Mouse (Mus musculus): ENCODE measurements around the gene Rbm20.
"Not testable (repeated sequence)": the region's sequence is repeated elsewhere in the genome, so short reads cannot be mapped to it uniquely, and the experiment has no call there.

Gene Rbm20

DNA sequence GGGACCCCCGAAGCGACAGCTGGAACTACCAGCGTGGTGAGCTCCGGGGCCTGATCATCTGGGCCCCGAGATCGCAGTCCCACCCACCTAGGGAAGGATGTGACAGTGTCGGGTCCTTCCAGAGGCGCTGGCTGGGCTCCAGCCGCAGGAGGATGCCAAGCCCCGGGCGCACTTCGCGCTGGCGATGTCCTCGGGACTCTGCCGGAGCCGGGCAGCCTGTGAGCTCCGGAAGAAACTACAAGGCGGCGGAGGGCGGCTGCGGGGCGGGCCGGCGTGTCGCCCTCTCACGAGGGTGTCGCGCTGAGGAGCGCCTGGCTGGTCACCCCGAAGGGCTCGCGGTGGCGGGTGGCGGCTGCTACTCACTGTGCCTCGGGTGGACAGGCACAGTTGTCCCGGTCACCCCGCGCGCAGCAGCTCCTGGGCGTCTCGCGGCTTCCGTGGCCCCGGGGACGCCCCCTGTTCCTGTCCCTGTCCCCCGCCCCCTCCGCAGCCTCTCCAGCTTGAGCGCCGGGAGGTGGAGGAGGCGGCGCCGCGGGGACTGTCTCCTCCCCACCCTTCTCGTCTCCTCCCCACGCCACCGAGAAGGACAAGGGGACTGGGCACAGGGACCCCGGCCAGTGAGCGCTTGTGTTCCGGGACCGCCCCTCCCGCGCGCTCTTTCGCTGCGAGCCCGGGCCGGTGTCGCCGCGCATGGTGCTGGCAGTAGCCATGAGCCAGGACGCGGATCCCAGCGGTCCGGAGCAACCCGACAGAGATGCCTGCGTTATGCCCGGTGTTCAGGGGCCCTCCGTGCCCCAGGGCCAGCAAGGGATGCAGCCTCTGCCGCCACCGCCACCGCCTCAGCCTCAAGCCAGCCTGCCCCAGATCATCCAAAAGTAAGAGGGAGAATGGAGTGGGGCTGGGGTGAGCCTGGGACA, at the start of gene Rbm20:
Gene Rbm20 (plus strand): TSS at position 589 of the 917 bp plus-strand sequence.
- peak; percentile 7 to 9 for DNase-seq

DNA sequence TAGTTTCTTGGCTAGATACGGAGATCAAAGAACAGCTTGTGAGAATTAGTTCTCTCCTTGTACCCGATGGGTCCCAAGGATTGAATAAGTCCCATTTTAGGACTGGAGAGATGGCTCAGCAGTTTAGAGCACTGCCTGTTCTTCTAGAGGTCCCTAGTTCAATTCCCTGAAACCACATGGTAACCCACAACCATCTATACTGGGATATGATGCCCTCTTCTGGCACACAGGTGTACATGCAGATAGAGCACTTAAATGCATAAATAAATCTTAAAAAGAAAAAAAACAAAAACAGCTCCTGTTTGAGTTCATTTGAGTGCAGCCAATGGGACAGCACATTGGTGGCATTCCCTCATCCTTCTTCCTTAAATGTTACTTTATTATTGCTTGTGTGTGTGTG, 39.1 kb upstream of the Rbm20 start:
- no peak for DNase-seq

DNA sequence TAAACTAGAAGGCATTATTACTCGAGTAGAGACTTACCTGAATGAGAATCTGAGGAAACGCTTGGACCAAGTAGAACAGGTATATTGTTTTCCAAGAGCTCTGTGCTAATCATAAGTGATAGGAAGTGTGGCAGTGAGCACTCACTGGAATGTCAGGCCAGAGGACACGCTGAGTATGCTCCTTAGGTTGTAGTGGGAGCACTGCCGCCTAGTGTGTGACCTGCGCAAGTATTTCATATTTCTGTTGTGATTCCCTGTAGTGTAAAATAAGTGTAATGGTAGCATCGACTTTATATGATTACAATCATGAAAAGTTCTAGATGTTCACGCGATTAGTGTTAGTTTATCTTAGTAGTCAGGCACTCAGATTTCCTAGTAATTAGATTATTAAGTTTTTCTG, 38.4 kb upstream of the Rbm20 start:
- no peak for DNase-seq

DNA sequence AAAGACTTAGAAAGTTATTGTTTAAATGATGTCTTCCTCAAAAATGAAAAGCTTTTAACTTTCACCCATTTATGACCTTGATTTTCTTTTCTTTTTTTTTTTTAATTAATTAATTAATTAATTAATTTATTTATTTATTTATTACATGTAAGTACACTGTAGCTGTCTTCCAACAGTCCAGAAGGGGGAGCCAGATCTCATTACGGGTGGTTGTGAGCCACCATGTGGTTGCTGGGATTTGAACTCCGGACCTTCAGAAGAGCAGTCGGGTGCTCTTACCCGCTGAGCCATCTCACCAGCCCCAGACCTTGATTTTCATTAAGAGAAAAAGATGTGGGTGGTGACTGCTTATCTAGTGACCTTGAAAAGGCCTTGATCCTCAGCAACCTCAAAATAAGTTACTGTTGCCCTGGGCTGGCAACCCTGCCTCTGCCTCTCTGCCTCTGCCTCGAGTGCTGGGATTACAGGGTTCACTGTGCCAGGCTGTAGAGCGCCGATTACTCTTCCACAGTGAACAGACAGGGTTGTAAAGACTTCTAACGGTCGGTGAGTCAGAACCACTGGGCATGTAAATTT, 33.0 kb upstream of the Rbm20 start:
- DNase-seq = no peak

DNA sequence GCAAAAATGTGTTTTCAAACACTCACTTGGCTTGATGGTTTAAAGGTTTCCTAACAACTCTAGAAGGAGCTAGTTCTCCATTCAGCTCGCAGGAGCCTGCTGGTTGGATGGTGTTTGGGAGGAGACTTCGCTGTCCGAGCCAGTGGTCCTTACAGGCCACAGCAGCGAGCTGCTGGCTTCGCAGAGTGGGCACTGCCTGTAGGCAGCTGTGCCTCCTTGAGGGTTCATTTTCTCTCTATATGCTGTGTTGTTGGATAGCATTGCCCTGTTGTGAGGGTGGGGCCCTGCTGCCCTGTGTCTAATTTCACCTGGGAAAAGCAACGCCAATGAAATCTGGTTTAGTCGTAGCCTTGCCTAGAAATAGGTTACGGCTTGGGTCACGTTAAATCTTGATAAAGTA, 29.8 kb upstream of the Rbm20 start:
- no peak for DNase-seq

DNA sequence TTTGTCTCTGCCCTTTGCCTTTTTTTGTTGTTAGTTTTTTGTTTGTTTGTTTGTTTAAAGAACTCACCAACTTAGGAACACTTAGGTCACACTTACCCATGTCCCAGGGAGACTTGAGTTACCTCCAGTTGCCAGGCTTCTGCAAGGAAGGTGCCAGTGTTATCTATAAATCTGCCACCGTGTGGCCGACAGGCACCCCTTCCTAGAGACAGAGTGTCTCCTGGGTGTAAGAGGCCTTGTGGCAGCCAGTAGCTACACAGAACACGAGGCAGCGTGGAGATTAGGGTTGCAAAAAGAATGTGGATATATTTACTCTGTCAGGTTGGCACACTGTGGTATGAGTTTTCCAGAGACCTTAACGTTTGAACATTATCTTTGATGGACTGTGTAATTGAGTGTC, 29.1 kb upstream of the Rbm20 start:
- DNase-seq = no peak

DNA sequence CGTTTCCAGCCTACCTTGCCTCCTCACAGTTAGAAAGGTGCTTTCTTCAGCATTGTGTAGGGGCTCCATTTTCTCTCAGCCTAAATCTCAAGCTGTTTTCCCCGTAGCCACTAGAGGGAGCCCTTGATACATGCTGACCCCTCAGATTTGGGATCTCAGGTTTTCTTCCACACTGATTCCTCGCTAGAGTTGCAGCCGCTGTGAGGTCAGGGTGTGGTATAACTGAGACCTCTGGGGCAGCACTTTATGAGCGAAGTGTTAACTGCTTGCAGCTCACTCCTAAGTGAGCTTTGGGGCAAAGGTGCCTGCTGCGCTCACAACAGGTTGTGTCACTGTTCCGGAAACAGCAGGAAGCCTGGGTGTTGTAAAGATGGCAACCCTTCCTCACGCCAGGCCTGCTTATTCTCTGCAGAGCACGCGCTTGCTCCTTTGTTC, 28.3 kb upstream of the Rbm20 start:
- peak in 1 of 2 experiments; percentile 24 for DNase-seq

DNA sequence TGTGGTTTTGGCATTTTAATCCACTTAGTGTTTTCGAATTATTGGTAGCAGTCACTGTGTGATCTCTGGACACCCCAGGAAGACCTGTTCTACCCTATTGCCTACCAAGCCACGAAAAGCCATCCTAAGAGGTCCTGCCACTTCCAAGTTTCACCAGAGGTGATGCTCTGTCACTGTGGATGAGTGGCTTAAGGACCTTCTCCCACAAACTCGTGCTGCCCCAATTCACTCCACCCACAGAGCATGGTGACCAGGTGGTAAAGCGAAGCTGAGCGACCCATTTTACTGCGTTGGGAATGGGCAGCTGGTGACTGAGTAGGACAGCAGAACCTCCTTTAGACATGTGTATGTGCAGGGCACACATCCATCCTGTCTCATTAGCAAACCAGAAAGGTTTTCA, 27.7 kb upstream of the Rbm20 start:
- DNase-seq = no peak

DNA sequence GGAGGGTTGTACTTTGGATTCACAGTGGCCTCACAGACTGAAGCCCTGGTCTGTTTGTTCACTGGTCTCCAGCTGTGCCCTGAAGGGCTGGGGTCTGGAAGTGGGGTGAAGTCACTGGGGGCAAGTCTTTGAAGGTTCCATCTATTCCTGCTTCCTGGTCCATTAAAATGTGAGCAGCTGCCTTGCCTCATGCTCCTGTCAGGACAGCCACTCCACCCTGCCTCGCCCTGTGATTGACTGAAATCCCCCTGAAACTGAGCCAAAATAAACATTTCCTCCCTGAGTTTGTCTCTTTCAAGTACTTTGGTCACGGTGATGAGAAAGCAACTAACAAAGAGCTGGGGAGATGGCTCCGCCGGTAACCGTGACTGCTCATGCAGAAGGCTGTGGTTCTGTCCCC, 27.3 kb upstream of the Rbm20 start:
- no peak for DNase-seq

DNA sequence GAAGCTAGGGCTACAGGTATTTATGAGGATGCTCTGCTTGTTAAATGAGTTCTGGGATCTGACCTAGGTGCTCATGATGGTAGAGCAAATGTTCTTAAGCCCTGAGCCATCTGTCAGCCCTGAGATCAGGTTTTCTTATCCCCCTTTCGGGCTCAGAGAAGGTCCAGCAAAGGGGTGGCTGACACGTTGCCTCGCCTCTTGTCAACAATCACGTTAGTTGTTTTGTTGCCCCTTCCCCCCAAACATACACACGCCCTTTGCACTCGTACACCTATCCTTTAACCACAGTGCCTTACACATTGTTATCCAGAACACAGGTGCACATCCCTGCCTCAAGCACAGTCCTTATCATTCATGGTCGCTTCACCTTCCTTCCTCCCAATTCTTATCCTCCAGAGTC, 26.2 kb upstream of the Rbm20 start:
- DNase-seq = no peak

DNA sequence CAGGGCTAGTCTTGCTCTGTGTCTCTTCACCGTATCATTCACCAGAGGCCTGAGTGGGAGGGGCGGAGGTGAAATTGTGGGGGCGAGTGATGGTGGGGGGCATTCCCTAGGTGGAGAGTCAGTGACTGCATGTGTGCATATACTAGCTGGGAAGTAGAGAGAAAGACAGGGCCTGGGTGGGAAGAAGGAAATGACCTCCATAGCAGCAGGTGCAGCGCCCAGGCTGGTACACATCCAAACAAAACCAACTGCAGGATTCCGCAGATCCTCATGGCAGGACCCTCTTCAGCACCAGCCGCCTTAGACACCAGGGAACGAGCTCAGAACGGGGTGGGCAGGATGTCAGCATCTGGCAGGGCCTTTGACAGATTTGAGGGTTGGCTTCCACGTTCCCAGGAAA, 24.8 kb upstream of the Rbm20 start:
- no peak for DNase-seq

DNA sequence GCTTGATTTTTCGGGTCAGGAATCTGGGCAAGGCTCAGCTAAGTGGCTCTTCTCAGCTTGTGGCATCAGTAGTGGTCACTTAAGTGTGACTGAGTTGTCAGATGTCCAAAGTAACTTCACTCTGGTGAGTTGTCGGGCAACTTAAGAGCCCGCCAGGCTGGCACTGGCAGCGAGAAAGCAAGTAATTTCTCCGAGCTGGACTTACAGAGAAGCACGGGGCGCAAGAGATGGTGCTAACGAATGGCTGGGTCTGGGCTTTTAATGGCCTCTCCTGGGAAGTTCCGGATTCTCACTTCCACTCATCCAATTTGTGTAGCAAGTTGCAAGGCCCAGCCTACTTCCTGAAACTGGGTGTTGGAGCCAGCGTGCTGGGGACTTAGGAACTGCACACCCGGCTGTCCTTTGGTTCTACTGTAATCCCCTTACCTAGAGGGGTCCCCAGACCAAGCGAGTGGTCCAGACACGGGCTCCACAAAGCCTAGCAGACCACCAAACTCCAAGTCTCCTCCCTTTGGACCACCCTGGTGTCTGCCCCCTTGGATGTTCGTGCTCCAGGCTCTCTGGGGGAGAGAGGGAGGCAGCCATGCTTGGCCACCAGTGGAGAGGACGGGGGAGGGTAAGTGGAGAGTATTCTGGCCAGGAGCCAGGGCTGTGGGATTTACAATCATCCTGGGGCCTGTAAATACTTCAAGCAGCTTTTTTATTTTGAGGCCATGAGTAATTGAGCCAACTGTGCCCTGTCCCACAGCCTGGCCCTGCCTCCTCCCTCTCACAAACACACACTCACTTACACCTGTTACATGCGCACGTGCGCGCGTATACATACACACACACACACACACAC, 23.3 kb upstream of the Rbm20 start:
- DNase-seq = no peak

DNA sequence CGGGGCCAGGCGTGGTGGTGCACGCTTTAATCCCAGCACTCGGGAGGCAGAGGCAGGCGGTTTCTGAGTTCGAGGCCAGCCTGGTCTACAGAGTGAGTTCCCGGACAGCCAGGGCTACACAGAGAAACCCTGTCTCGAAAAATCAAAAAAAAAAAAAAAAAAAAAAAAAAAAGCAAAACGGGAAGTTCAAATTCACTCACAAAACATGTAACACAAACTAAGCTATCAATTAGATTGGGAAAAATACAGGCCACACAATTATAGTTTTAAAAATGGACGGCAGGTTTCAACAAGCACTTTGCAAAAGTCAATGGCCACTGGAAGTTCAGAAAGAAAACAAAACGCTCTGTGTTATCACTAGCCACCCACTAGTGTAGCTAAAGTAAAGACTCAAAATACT, 20.7 kb upstream of the Rbm20 start:
- not testable (repeated sequence) for DNase-seq

DNA sequence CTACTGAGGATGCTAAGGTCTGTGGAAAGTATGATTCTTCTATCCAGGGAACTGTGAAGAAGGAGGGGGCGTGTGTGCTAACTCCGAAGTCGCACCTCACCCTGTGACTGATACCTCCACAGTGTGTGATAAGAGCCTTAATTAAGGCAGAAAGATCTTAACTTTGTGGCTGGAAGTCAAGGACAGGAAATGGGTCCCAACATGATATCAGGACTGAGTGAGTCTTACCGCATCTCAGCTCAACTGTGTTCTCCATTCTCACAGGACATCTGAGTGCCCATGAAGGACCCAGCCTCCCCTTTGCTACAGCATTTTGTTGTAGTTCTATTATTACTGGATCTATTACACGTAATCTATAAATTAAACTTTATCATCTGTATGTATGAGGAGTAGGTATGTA, 19.7 kb upstream of the Rbm20 start:
- DNase-seq = no peak

DNA sequence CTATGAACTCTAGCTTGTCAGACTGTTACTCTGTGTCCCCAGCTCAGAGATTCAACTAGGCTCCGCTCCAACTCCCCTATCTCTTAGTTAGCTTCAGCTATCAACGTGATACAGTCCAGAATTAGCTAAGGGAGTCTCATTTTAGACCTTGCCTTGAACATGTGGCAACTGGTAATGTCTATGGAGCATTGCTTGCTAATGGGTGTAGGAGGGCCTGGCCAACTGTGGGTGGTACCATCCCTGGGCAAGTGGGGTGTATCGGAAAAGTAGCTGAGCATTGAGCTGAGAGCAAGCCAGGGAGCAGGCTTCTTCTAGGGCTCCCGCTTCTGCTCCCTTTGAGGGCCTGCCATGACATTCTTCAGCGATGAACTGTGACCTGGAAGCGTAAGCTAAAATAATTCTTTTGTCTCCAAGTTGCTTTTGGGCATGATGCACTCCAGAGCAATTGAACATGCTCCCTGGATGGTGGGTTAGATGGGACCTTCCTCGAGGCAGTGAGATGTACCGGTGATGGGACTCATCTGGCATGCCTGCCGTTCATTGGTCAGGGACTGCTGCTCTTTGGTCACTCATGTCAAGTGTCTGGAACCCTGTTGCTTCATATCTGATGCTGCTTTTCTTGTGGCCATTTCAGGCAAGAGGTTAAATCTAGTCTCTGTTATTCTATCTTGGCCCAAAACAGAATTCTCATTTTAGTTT, 16.2 kb upstream of the Rbm20 start:
- DNase-seq = no peak

DNA sequence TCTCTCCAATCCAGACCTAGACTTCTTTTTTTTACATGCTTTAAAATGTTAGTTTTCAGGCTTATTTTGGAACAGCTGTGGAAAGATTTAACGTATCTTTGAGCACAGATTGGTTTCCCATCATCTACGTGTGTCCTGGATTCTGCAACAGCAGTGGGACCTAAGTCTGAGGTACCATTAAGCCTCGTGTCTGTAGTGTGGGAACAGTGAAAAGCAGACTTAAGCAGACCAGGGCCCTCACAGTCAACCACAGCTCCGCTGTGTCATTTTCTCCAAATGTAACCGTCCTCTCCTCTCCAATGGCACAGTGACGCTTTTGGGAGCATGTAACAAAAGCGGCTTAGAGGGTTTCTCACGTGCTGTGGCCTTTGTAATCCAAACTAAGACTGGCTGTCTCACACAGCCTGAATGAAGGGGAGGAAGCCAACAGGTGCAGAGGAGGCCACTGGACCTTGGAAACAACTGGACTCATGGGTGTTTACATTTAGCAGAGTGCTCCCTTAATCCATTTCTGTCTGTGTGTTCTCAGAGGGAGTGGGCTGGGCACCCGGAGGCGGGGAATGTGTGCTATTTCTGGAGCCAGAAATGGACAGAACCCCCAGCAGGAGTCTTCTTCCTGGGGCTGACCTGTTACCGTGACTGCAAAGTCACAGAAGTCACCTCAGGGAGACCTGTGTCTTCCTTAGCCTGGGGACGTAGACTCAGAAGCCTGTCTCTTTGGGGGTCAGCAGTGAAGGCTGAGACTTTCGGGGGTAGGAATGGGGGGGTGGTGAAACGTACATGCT, 15.0 kb upstream of the Rbm20 start:
- no peak for DNase-seq

DNA sequence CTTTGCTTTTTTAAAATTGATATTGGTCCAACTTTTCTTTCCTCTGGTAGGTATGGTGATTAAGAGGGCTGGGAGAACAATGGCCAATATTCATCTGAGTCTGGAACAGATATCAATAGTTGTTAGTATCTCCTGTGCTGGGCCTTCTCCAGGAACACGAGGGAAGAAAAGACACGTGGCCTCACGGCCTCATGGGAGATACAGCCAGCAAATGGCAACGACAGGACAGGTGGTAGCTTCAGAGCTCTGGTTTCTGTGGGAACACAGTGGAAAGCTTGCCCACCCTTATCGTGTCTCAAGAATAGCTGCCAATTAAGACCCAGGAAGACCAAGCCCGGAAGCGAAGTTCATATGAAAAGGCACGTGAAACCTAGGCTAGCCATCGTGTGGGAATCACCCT, 12.3 kb upstream of the Rbm20 start:
- no peak for DNase-seq

DNA sequence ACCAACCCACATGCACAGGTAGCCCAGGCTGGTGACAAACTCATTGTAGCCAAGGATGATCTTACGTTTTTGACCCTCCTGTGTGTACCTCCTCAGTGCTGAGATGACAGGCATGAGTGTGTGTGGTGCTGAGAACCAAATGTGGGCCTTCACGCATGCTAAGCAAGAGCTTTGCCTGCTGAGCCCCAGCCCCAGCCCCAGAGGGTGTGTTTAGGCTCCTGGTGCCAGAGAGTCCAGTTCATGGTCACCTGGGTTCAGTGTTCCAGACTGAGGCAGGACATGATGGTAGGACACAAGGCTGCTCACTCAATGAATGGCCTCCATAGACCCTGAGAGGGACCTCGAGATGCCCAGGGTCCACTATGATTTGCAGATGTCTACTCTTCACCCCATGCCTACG, 11.7 kb upstream of the Rbm20 start:
- no peak for DNase-seq

DNA sequence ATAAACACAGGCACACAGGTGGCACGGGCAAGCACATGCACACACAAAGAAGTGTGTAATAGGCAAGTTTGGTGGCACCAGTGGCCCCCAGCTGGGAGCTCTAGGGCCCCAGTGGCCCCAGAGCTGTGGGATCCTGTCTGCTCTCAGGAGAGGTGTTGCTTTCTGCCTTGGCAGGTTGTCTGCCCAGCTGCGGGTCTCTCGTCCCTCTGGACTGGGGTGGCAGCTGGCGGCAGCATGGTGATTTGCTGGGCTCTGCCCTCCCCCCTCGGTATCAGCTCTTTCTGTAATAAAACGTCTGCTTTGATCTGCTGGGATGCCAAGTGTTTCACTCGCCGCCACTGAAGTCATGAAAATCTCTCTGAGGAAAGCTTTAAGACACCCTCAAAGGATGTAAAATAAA, 10.4 kb upstream of the Rbm20 start:
- no peak for DNase-seq

DNA sequence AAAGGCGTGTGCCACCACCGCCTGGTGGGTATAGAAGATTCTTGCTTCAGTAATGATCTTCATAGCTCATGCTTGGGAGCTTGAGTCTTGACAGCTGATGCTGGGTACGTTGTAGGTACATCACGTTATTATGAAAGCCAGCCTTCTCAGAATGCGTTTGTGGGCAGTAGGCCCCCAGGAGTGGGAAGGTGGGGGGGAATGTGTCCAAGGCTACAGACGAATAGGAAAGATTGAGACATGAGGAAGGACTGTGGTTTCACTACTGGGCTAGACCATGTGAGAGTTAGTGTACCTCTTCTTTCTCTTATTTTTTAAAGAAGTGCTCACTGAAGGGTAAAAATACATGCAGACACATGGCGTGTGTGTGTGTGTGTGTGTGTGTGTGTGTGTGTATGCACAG, 8.3 kb upstream of the Rbm20 start:
- no peak for DNase-seq

DNA sequence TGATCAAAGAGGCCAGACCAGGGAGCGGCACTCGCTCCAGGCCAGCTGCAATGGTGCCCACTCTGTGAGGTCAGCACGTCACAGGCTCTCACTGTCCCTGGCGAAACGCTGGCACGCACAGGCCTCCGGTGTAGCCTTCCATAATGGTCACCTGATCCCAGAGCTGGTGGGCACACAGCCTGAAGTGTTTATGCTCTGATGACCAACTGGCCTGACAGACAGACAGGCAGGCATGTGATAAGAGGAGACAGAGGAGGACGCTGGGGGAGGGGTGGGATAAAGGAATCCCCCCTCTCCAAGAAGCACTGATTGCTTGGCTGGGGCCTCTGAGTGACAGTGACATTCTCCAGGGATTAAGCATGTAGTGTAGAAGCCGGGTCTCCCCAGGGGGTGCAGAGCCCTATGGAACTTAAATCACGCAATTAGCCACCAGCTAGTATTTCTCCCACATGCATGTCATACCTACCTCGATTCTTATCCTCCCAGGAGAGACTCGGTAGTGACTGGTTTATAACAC, 6.4 kb upstream of the Rbm20 start:
- no peak for DNase-seq

DNA sequence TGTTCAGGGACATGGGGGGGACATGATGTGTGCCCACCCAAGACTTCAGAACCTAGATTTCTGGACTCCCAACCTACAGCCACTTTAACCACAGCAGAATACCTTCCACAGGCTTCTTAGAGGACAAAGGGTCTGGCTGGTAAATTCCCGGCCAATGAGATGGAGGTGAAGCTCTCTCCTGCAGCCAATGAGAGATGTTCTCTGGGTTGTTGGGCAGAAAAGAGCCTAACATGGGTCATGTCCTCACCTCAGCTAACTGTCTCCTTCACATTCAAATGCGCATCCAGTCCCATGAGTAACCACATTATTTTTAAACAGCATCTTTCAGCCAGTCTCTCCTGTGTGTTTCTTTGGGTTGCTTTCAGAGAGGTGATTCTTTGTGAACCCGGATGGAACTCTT, 5.7 kb upstream of the Rbm20 start:
- no peak for DNase-seq

All from thymus, adult 18-20 months (tissue).